Comparison of ENCODE assay signal across 10 mouse cellular contexts in the genomic region with DNA sequence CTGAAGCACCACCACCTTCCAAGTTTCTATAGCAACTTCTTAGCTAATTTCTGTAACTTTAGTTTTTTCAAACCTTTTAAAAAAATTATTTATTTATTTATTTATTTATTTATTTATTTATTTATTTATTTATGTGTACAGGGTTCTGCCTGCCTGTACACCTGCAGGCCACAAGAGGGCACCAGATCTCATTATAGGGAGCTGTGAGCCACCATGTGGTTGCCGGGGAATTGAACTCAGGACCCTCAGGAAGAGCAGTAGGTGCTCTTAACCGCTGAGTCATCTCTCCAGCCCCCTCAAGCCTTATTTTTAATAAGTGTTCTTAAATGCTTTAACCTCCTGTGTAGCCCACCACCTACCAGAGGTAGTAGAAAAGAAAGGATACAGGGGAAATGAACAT. TPM values are rescaled to one million over a fixed set of nuclear protein-coding genes. Genes with fewer than 3 reads are reported as not detected.
DNase-seq lines count a peak whose midpoint lies in the region; ATAC-seq and TF ChIP-seq lines count a peak whose summit lies in the region.
"Had no signal": no experiment of that assay in that cellular context is flagged by ENCODE, and none has a peak within 500 bp of the region (broad histone marks: within the 10 kb centered on the region; RNA-seq: fewer than 3 reads in every experiment).

No protein-coding gene starts in this region.

- H3K4me1 ChIP-seq in neural tube, embryonic 11.5 days (ENCODE audit: control insufficient read depth, insufficient read depth, low read length), result no peaks in the 10 kb centered on the region
- peaks cover 3% of the 10 kb centered on the region; the same call in 1 of the 2 replicates for H3K4me1 ChIP-seq in neural tube, embryonic 15.5 days

- H3K9me3 ChIP-seq in neural tube, embryonic 11.5 days (ENCODE audit: control insufficient read depth, low read length), result no peaks in the 10 kb centered on the region
- no peaks in the 10 kb centered on the region for H3K9me3 ChIP-seq in neural tube, embryonic 15.5 days (replicated peaks)

- H3K9ac ChIP-seq in neural tube, embryonic 11.5 days (ENCODE audit: low read length), result no peak overlapping the region
- H3K9ac ChIP-seq in neural tube, embryonic 15.5 days (replicated peaks), result no peak overlapping the region

- TF ChIP-seq POLR2A in brain, embryonic 14.5 days (IDR thresholded peaks at IDR 0.05; ENCODE audit: borderline replicate concordance, extremely low read depth, insufficient read depth, insufficient read length, poor library complexity, severe bottlenecking), result no peak

- no peak for ATAC-seq in neural tube, embryonic 11.5 days (ENCODE audit: insufficient read depth, low FRiP score, low TSS enrichment)
- ATAC-seq in neural tube, embryonic 15.5 days (ENCODE audit: low FRiP score), result no peak

- DNase-seq in gastrocnemius, adult 2 months, result no peak
- no peak for DNase-seq in gastrocnemius, postnatal 14 days
- peak; percentile 13 for DNase-seq in neural tube, embryonic 11.5 days (ENCODE audit: low spot score)
- peak; percentile 9 for DNase-seq in brain, embryonic 14.5 days (ENCODE audit: low read depth)
- DNase-seq in thymus, postnatal 25 days, result peak; percentile 41
- DNase-seq in MN1 (ENCODE audit: low spot score), result no peak
- no peak for DNase-seq in frontal cortex, postnatal 36 days (ENCODE audit: low spot score in 2 of 2)

- intact Hi-C loops in gastrocnemius, adult 2 months (cut with DNase I), result no loop called here
- intact Hi-C loops in gastrocnemius, postnatal 14 days (cut with DNase I; ENCODE audit: low total_unique reads), result no loop called here

- H3K4me2 ChIP-seq in neural tube, embryonic 11.5 days (ENCODE audit: low read depth), result no peak overlapping the region
- H3K4me2 ChIP-seq in neural tube, embryonic 15.5 days, result no peak overlapping the region

- 83% methylated on average over 2 of the region's 2 CpGs for WGBS in neural tube, embryonic 11.5 days
- 73% methylated on average over 2 of the region's 2 CpGs for WGBS in neural tube, embryonic 15.5 days

- H3K27me3 ChIP-seq in neural tube, embryonic 11.5 days (ENCODE audit: control insufficient read depth, insufficient read depth, low read length), result no peaks in the 10 kb centered on the region
- no peaks in the 10 kb centered on the region for H3K27me3 ChIP-seq in neural tube, embryonic 15.5 days (replicated peaks)

- peak; percentile 53 for TF ChIP-seq CTCF in gastrocnemius, adult 2 months (IDR thresholded peaks at IDR 0.05)
- TF ChIP-seq CTCF in brain, embryonic 14.5 days (IDR thresholded peaks at IDR 0.05; ENCODE audit: borderline replicate concordance, extremely low read depth, insufficient read depth, insufficient read length), result peak; percentile 41; the same call in 1 of the 2 replicates

- no peaks in the 10 kb centered on the region for H3K36me3 ChIP-seq in neural tube, embryonic 11.5 days (ENCODE audit: control insufficient read depth, insufficient read depth, low read length)
- H3K36me3 ChIP-seq in neural tube, embryonic 15.5 days, result no peaks in the 10 kb centered on the region

- H3K4me3 ChIP-seq in gastrocnemius, adult 2 months, result no peak overlapping the region
- no peak overlapping the region for H3K4me3 ChIP-seq in neural tube, embryonic 11.5 days (ENCODE audit: low read depth, low read length)
- H3K4me3 ChIP-seq in neural tube, embryonic 15.5 days (replicated peaks), result no peak overlapping the region

- H3K27ac ChIP-seq in gastrocnemius, adult 2 months, result no peak overlapping the region
- no peak overlapping the region for H3K27ac ChIP-seq in neural tube, embryonic 11.5 days (ENCODE audit: low read depth, low read length)
- H3K27ac ChIP-seq in neural tube, embryonic 15.5 days (replicated peaks), result no peak overlapping the region
- H3K27ac ChIP-seq: macrophage had no signal

RNA-seq across cellular contexts. Expression of a gene that starts 4.1 kb away (rescaled TPM):
- total RNA-seq in gastrocnemius, adult 2 months (2021), result not detected
- total RNA-seq in gastrocnemius, postnatal 14 days (2021), result not detected
- 0.53 and 0.76 TPM in 2 replicates for polyA plus RNA-seq in neural tube, embryonic 11.5 days (2014; fragmentation: Nextera tagmentation; extraction: Ambion mirVana)
- 4.4 and 4.8 TPM in 2 replicates for polyA plus RNA-seq in neural tube, embryonic 15.5 days (2015; fragmentation: Nextera tagmentation; extraction: Ambion mirVana)
- 3.1 and 3.5 TPM in 2 replicates for polyA plus RNA-seq in brain, embryonic 14.5 days (2012; rRNA removed)
- polyA plus RNA-seq: macrophage had no signal

RNA-seq across cellular contexts. Expression of a gene that starts 6.7 kb away (rescaled TPM):
- total RNA-seq in gastrocnemius, adult 2 months (2021), result not detected
- total RNA-seq in gastrocnemius, postnatal 14 days (2021), result not detected
- 1.2 and 1.3 TPM in 2 replicates for polyA plus RNA-seq in neural tube, embryonic 11.5 days (2014; fragmentation: Nextera tagmentation; extraction: Ambion mirVana)
- polyA plus RNA-seq in neural tube, embryonic 15.5 days (2015; fragmentation: Nextera tagmentation; extraction: Ambion mirVana), result 3.0 and 3.7 TPM in 2 replicates
- polyA plus RNA-seq in brain, embryonic 14.5 days (2012; rRNA removed), result 0.19 and 0.26 TPM in 2 replicates
- total RNA-seq: hematopoietic stem cell, adult 5-6 weeks had no signal
- polyA plus RNA-seq: macrophage had no signal

RNA-seq across cellular contexts. Expression of a gene that starts 52.7 kb away (rescaled TPM):
- total RNA-seq in gastrocnemius, adult 2 months (2021), result 10 to 100 TPM; 12.9 to 14.3 TPM
- total RNA-seq in gastrocnemius, postnatal 14 days (2021), result 10 to 100 TPM; 13.4 to 13.9 TPM
- polyA plus RNA-seq in neural tube, embryonic 11.5 days (2014; fragmentation: Nextera tagmentation; extraction: Ambion mirVana), result 115 and 118 TPM in 2 replicates
- polyA plus RNA-seq in neural tube, embryonic 15.5 days (2015; fragmentation: Nextera tagmentation; extraction: Ambion mirVana), result 158 and 169 TPM in 2 replicates
- 91.2 and 104 TPM in 2 replicates for polyA plus RNA-seq in brain, embryonic 14.5 days (2012; rRNA removed)

Comparison
In these comparisons a context has a peak if more than half of its experiments do, and no peak if none do; other contexts are left out.
1. DNase-seq: peak in neural tube, embryonic 11.5 days (single experiment), brain, embryonic 14.5 days (single experiment) and thymus, postnatal 25 days (single experiment); none in gastrocnemius, adult 2 months (single experiment), gastrocnemius, postnatal 14 days (single experiment), MN1 (single experiment) and frontal cortex, postnatal 36 days (0 of 2).